Mouse (Mus musculus): ENCODE results near the gene 1700007K13Rik. TPM values are rescaled to one million over a fixed set of nuclear protein-coding genes. Genes with fewer than 3 reads are reported as not detected.

1700007K13Rik gene
- polyA plus RNA-seq, 1 experiment, result 34.9 TPM

DNA sequence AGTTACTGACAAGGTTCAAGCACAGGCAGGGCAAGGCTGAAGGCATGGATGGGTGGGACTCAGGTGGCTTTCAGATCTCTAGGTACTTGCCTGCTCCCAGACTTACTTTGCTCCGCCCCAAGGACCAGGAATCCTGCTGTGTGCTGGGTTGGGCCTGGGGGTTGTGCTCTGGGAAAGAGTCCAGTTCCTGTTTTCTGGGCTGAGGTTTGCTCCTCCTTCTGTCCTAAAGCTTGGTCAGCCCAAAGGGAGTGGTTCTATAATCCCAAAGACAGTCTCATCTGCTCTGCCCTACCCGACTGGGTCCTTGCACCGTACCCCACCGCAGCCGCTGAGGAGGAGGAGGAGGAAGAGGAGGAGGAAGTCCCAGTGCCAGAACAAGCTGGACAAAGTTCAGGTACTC lies 30.5 kb upstream of the 1700007K13Rik start, which contains the start of gene Gbgt1:
Gene Gbgt1 (plus strand): TSS at position 221 of the 400 bp plus-strand sequence.
- Histone ChIP-seq H3K4me1 (ENCODE audit: control insufficient read depth, insufficient read depth, low read length) (no peaks in the 10 kb centered on the region), H3K27me3 (ENCODE audit: control insufficient read depth, insufficient read depth, low read length, poor library complexity, severe bottlenecking) (no peaks in the 10 kb centered on the region), H3K9ac (ENCODE audit: low read depth, poor library complexity, severe bottlenecking) (no peak within 1 kb of the TSS), H3K27ac (ENCODE audit: insufficient read depth, low read length) (no peak within 1 kb of the TSS), H3K9me3 (replicated peaks; ENCODE audit: control insufficient read depth, insufficient read depth, low read length, poor library complexity, severe bottlenecking) (peaks cover 26% of the 10 kb centered on the region), H3K36me3 (ENCODE audit: control insufficient read depth, insufficient read depth, low read length, poor library complexity, severe bottlenecking) (no peaks in the 10 kb centered on the region), H3K4me3 (ENCODE audit: low read depth, low read length) (peak within 1 kb of the TSS; percentile 0; the same call in 1 of the 2 replicates)
- TF ChIP-seq EP300 (IDR thresholded peaks at IDR 0.05; ENCODE audit: insufficient read depth, low read depth, low read length), result no peak
- no peak for TF ChIP-seq POLR2A (IDR thresholded peaks at IDR 0.05; ENCODE audit: insufficient read depth, low read length)

DNA sequence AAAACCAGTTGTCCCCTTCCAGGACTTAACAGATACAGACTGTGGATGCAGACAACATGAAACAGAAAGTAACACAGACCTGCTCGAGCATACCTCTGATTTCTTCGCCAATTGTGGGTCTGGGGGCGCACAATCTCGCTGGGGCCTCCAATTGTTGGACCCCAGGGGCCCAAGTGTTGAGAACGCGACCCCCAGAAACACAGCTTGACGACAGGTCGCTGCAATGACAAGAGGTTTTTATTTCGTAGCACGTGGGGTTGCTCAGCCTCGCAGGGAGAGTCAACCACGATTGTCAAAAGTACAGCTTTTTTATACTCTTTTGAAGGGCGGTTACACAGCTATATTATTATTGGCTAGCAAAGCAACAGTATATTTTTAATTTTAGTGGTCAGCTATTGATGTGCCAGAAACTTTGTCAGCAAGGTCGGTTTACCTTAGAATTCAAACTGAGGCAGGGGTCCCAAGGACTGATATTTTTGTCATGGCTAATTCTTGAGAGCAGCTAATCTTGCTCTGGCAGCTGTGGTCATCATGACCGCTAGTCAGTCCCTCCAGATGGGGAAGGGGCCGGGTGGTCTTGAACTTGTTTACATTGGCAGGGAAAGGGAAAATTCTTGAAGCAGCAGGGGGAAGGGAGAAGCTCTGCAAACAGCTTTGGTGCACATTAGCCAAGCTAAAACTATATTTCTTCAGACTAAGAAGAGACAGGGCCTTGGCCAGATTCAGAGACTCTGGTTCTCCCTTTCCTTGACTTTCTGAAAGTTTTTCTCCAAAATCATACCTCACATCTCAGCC lies 29.9 kb upstream of the 1700007K13Rik start:
- Histone ChIP-seq H3K4me1 (ENCODE audit: control insufficient read depth, insufficient read depth, low read length) (no peaks in the 10 kb centered on the region), H3K4me3 (ENCODE audit: low read depth, low read length) (no peak overlapping the region), H3K9me3 (replicated peaks; ENCODE audit: control insufficient read depth, insufficient read depth, low read length, poor library complexity, severe bottlenecking) (peaks cover 26% of the 10 kb centered on the region), H3K27ac (ENCODE audit: insufficient read depth, low read length) (no peak overlapping the region), H3K27me3 (ENCODE audit: control insufficient read depth, insufficient read depth, low read length, poor library complexity, severe bottlenecking) (no peaks in the 10 kb centered on the region), H3K9ac (ENCODE audit: low read depth, poor library complexity, severe bottlenecking) (no peak overlapping the region), H3K36me3 (ENCODE audit: control insufficient read depth, insufficient read depth, low read length, poor library complexity, severe bottlenecking) (no peaks in the 10 kb centered on the region)
- TF ChIP-seq EP300 (IDR thresholded peaks at IDR 0.05; ENCODE audit: insufficient read depth, low read depth, low read length) (no peak), POLR2A (IDR thresholded peaks at IDR 0.05; ENCODE audit: insufficient read depth, low read length) (no peak), CTCF (IDR thresholded peaks at IDR 0.05; ENCODE audit: low read depth, low read length) (no peak)

DNA sequence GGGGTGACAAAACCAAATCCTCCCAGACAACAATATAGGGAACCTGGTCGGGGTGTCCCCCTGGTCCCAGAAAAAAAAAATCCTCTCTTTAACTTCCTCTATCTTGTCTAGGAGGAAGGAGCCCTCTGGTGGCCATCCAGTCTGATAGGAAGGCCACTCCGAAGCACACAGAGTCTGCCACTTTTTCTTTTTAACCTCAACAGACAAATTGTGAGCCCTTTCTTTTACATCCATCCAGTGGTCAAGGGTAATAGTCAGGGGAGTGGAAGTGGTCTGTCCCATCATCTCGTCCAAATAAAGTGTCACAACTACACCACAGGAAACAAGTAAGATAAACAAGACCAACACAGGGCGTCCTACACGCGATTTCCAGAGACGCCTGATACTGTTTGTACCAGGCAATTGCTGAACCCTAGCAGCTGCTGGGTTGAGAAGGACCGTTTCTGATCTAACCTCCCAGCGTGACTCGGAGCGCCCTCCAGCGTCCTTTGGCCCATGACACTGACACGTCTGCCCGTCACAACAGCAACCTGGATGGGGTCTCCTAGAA lies 29.1 kb upstream of the 1700007K13Rik start:
- TF ChIP-seq EP300 (IDR thresholded peaks at IDR 0.05; ENCODE audit: insufficient read depth, low read depth, low read length) (no peak), CTCF (IDR thresholded peaks at IDR 0.05; ENCODE audit: low read depth, low read length) (no peak), POLR2A (IDR thresholded peaks at IDR 0.05; ENCODE audit: insufficient read depth, low read length) (no peak)
- no peak overlapping the region for H3K4me3 ChIP-seq (ENCODE audit: low read depth, low read length)
- peaks cover 26% of the 10 kb centered on the region for H3K9me3 ChIP-seq (replicated peaks; ENCODE audit: control insufficient read depth, insufficient read depth, low read length, poor library complexity, severe bottlenecking)
- no peaks in the 10 kb centered on the region for H3K27me3 ChIP-seq (ENCODE audit: control insufficient read depth, insufficient read depth, low read length, poor library complexity, severe bottlenecking)
- no peak overlapping the region for H3K9ac ChIP-seq (ENCODE audit: low read depth, poor library complexity, severe bottlenecking)
- no peaks in the 10 kb centered on the region for H3K36me3 ChIP-seq (ENCODE audit: control insufficient read depth, insufficient read depth, low read length, poor library complexity, severe bottlenecking)
- H3K27ac ChIP-seq (ENCODE audit: insufficient read depth, low read length), result no peak overlapping the region
- no peaks in the 10 kb centered on the region for H3K4me1 ChIP-seq (ENCODE audit: control insufficient read depth, insufficient read depth, low read length)

DNA sequence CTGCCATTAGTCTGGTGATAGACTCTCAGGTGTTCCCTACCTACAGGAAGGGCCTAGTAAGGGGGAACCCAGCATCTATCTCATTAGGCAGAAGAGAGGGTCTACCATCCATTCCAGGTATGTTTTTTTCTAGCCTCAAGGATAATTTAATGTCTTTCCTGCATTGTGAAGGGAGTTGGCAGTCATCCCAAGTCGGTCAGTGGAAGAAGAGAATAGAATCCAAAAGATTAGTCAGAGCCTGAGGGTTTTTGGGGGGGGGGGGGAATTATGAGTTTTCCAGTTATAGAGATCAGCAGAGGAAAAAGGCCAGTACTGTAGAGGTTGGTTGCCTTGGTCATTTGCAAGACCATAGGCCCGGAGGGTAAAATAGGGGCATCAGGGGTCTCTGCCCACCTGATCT lies 28.4 kb upstream of the 1700007K13Rik start:
- H3K4me1 ChIP-seq (ENCODE audit: control insufficient read depth, insufficient read depth, low read length), result no peaks in the 10 kb centered on the region

DNA sequence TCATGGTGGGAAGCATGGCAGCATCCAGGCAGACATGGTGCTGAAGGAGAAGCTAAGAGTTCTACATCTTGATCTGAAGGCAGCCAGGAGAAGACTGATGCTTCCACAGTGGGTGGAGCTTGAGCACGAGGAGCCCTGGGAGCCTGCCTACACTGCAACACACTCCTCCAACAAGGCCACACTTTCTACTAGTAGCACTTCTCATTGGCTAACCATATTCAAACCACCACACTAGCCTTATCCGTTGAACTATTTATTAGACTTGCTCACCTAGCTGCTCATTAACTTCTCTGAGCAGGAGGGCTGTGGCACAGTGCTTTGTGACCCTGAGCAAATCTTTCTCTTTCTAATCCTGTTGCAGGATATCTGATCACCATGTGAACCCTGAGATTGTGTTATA lies 17.7 kb upstream of the 1700007K13Rik start:
- no peak for TF ChIP-seq CTCF (IDR thresholded peaks at IDR 0.05; ENCODE audit: low read depth, low read length)
- TF ChIP-seq EP300 (IDR thresholded peaks at IDR 0.05; ENCODE audit: insufficient read depth, low read depth, low read length), result no peak
- no peak for TF ChIP-seq POLR2A (IDR thresholded peaks at IDR 0.05; ENCODE audit: insufficient read depth, low read length)
- Histone ChIP-seq H3K36me3 (ENCODE audit: control insufficient read depth, insufficient read depth, low read length, poor library complexity, severe bottlenecking) (no peaks in the 10 kb centered on the region), H3K27ac (ENCODE audit: insufficient read depth, low read length) (no peak overlapping the region), H3K9ac (ENCODE audit: low read depth, poor library complexity, severe bottlenecking) (no peak overlapping the region), H3K4me1 (ENCODE audit: control insufficient read depth, insufficient read depth, low read length) (peaks cover 2% of the 10 kb centered on the region), H3K27me3 (ENCODE audit: control insufficient read depth, insufficient read depth, low read length, poor library complexity, severe bottlenecking) (no peaks in the 10 kb centered on the region), H3K9me3 (replicated peaks; ENCODE audit: control insufficient read depth, insufficient read depth, low read length, poor library complexity, severe bottlenecking) (no peaks in the 10 kb centered on the region), H3K4me3 (ENCODE audit: low read depth, low read length) (no peak overlapping the region)

More for the DNA sequence above, 28.4 kb upstream of the 1700007K13Rik start:
- no peaks in the 10 kb centered on the region for H3K36me3 ChIP-seq (ENCODE audit: control insufficient read depth, insufficient read depth, low read length, poor library complexity, severe bottlenecking)
- H3K9me3 ChIP-seq (replicated peaks; ENCODE audit: control insufficient read depth, insufficient read depth, low read length, poor library complexity, severe bottlenecking), result peaks cover 26% of the 10 kb centered on the region
- no peak overlapping the region for H3K9ac ChIP-seq (ENCODE audit: low read depth, poor library complexity, severe bottlenecking)
- H3K27ac ChIP-seq (ENCODE audit: insufficient read depth, low read length), result no peak overlapping the region
- TF ChIP-seq CTCF (IDR thresholded peaks at IDR 0.05; ENCODE audit: low read depth, low read length) (no peak), EP300 (IDR thresholded peaks at IDR 0.05; ENCODE audit: insufficient read depth, low read depth, low read length) (no peak), POLR2A (IDR thresholded peaks at IDR 0.05; ENCODE audit: insufficient read depth, low read length) (no peak)
- H3K27me3 ChIP-seq (ENCODE audit: control insufficient read depth, insufficient read depth, low read length, poor library complexity, severe bottlenecking), result no peaks in the 10 kb centered on the region
- no peak overlapping the region for H3K4me3 ChIP-seq (ENCODE audit: low read depth, low read length)

Data from ES-Bruce4 (cell line).